Mouse (Mus musculus): ENCODE data around the gene Mansc4. TPM values are rescaled to one million over a fixed set of nuclear protein-coding genes. Genes with fewer than 3 reads are reported as not detected.

Mansc4 gene
- total and polyA plus RNA-seq, 2 experiments from 2014 or later = 0.30 TPM; not detected in 1

DNA sequence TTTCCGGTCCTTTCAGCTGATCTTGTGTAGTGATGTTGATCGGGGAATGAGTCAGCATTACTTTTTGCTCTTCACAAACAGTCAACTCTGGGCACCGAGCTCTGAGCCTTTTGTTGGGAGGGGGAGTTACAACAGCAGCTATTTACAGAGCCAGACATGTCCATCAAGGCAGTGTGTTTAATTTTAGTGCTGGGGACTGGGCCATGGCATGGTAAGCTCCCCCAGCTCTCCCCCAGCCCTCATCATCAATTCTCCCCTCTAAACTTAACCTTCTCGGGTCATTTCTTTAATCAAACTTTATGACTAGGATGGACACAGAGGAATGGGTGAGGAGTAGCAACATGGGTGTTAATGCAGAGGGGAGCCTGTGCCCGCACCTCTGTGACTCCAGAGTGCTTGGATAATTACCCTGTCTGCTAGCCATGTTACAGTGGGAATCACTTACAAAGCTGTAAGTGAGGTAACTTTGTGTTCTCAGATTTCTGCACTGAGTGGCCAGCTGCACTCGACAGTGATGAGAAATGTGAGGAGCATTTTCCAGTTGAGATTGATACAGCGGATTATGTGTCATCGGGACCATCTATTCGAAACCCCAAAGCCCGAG lies 31.4 kb downstream of the Mansc4 start:
- Histone ChIP-seq H3K4me3 (ENCODE audit: low read depth, low read length) (no peak overlapping the region), H3K9me3 (replicated peaks; ENCODE audit: control insufficient read depth, low read length) (no peaks in the 10 kb centered on the region), H3K9ac (replicated peaks; ENCODE audit: low read depth, low read length) (no peak overlapping the region), H3K4me1 (ENCODE audit: control insufficient read depth, insufficient read depth) (no peaks in the 10 kb centered on the region), H3K36me3 (replicated peaks; ENCODE audit: control insufficient read depth, insufficient read depth, low read length) (peaks cover 81% of the 10 kb centered on the region), H3K4me2 (ENCODE audit: low read depth, low read length) (no peak overlapping the region), H3K27me3 (ENCODE audit: control insufficient read depth, insufficient read depth, low read length) (no peaks in the 10 kb centered on the region), H3K27ac (ENCODE audit: low read depth) (no peak overlapping the region)
- ATAC-seq (ENCODE audit: insufficient read depth, low read depth) = no peak
- TF ChIP-seq EP300 (IDR thresholded peaks at IDR 0.05; ENCODE audit: low read depth) (no peak), CTCF (IDR thresholded peaks at IDR 0.05; ENCODE audit: low read depth) (no peak)
- DNase-seq (ENCODE audit: low spot score) = no peak
- 69% methylated on average over 10 of the region's 10 CpGs for WGBS

GRCm38 (mm10) chr6:147053785-147054646 lies 32.8 kb downstream of the Mansc4 start:
- Histone ChIP-seq H3K4me1 (ENCODE audit: control insufficient read depth, insufficient read depth) (no peaks in the 10 kb centered on the region), H3K27me3 (ENCODE audit: control insufficient read depth, insufficient read depth, low read length) (no peaks in the 10 kb centered on the region), H3K9ac (replicated peaks; ENCODE audit: low read depth, low read length) (no peak overlapping the region), H3K27ac (ENCODE audit: low read depth) (no peak overlapping the region), H3K36me3 (replicated peaks; ENCODE audit: control insufficient read depth, insufficient read depth, low read length) (peaks cover 88% of the 10 kb centered on the region), H3K4me2 (ENCODE audit: low read depth, low read length) (no peak overlapping the region), H3K4me3 (ENCODE audit: low read depth, low read length) (no peak overlapping the region), H3K9me3 (replicated peaks; ENCODE audit: control insufficient read depth, low read length) (no peaks in the 10 kb centered on the region)
- TF ChIP-seq CTCF (IDR thresholded peaks at IDR 0.05; ENCODE audit: low read depth) = no peak
- TF ChIP-seq EP300 (IDR thresholded peaks at IDR 0.05; ENCODE audit: low read depth) = no peak
- DNase-seq (ENCODE audit: low spot score) (no peak), ATAC-seq (ENCODE audit: insufficient read depth, low read depth) (no peak)
- 91% methylated on average over 19 of the region's 19 CpGs for WGBS

DNA sequence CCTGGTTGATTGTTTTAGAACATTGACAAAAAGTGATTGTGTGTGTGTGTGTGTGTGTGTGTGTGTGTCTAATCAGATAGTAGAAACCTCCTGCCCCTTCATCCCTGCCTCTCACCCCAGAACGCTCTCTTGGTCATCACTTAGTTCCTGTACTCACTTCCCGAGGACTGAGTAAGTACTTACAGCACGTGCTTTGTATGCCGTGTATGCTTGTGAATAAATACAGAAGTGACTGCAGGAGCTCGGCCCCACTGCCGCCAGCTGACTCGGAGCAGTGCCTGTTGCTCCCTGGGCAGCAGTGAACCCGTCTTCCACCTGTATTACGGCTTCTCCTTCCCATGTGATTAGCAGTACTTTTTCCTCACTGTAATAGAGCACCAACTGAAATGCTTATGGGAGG lies 34.4 kb downstream of the Mansc4 start:
- Histone ChIP-seq H3K4me3 (ENCODE audit: low read depth, low read length) (no peak overlapping the region), H3K4me1 (ENCODE audit: control insufficient read depth, insufficient read depth) (no peaks in the 10 kb centered on the region), H3K9ac (replicated peaks; ENCODE audit: low read depth, low read length) (no peak overlapping the region), H3K27ac (ENCODE audit: low read depth) (no peak overlapping the region), H3K36me3 (replicated peaks; ENCODE audit: control insufficient read depth, insufficient read depth, low read length) (peaks cover 94% of the 10 kb centered on the region), H3K9me3 (replicated peaks; ENCODE audit: control insufficient read depth, low read length) (no peaks in the 10 kb centered on the region), H3K27me3 (ENCODE audit: control insufficient read depth, insufficient read depth, low read length) (no peaks in the 10 kb centered on the region), H3K4me2 (ENCODE audit: low read depth, low read length) (no peak overlapping the region)
- no peak for DNase-seq (ENCODE audit: low spot score)
- WGBS = 91% methylated on average over 9 of the region's 9 CpGs
- TF ChIP-seq CTCF (IDR thresholded peaks at IDR 0.05; ENCODE audit: low read depth) (no peak), EP300 (IDR thresholded peaks at IDR 0.05; ENCODE audit: low read depth) (no peak)
- ATAC-seq (ENCODE audit: insufficient read depth, low read depth) = no peak

- H3K4me1 ChIP-seq (ENCODE audit: control insufficient read depth, insufficient read depth) = no peaks in the 10 kb centered on the region
- H3K27ac ChIP-seq (ENCODE audit: low read depth) = no peak overlapping the region
- no peak overlapping the region for H3K4me2 ChIP-seq (ENCODE audit: low read depth, low read length)
- no peaks in the 10 kb centered on the region for H3K9me3 ChIP-seq (replicated peaks; ENCODE audit: control insufficient read depth, low read length)
- H3K36me3 ChIP-seq (replicated peaks; ENCODE audit: control insufficient read depth, insufficient read depth, low read length) = peaks cover 94% of the 10 kb centered on the region
- H3K4me3 ChIP-seq (ENCODE audit: low read depth, low read length) = no peak overlapping the region
- ATAC-seq (ENCODE audit: insufficient read depth, low read depth) (no peak), DNase-seq (ENCODE audit: low spot score) (no peak)
- no peak for TF ChIP-seq EP300 (IDR thresholded peaks at IDR 0.05; ENCODE audit: low read depth)
- TF ChIP-seq CTCF (IDR thresholded peaks at IDR 0.05; ENCODE audit: low read depth) = no peak
- no peaks in the 10 kb centered on the region for H3K27me3 ChIP-seq (ENCODE audit: control insufficient read depth, insufficient read depth, low read length)
- no peak overlapping the region for H3K9ac ChIP-seq (replicated peaks; ENCODE audit: low read depth, low read length)
- 91% methylated on average over 8 of the region's 8 CpGs for WGBS
These were observed 35.2 kb downstream of the Mansc4 start for GRCm38 (mm10) chr6:147051666-147052065.

- TF ChIP-seq CTCF (IDR thresholded peaks at IDR 0.05; ENCODE audit: low read depth) (no peak), EP300 (IDR thresholded peaks at IDR 0.05; ENCODE audit: low read depth) (no peak)
- no peak overlapping the region for H3K27ac ChIP-seq (ENCODE audit: low read depth)
- peaks cover 5% of the 10 kb centered on the region; the same call in 1 of the 2 replicates for H3K4me1 ChIP-seq (ENCODE audit: control insufficient read depth, insufficient read depth)
- 93% methylated on average over 13 of the region's 13 CpGs for whole genome bisulfite sequencing
- H3K36me3 ChIP-seq (replicated peaks; ENCODE audit: control insufficient read depth, insufficient read depth, low read length) = peaks cover 80% of the 10 kb centered on the region
- no peak overlapping the region for H3K4me2 ChIP-seq (ENCODE audit: low read depth, low read length)
- ATAC-seq (ENCODE audit: insufficient read depth, low read depth) = no peak
- no peaks in the 10 kb centered on the region for H3K9me3 ChIP-seq (replicated peaks; ENCODE audit: control insufficient read depth, low read length)
- H3K27me3 ChIP-seq (ENCODE audit: control insufficient read depth, insufficient read depth, low read length) = no peaks in the 10 kb centered on the region
- H3K4me3 ChIP-seq (ENCODE audit: low read depth, low read length) = no peak overlapping the region
- no peak for DNase-seq (ENCODE audit: low spot score)
- H3K9ac ChIP-seq (replicated peaks; ENCODE audit: low read depth, low read length) = no peak overlapping the region
These were observed 37.5 kb downstream of the Mansc4 start for GRCm38 (mm10) chr6:147049239-147049805.

Measured in heart, postnatal 0 days (tissue).